Mouse (Mus musculus): Measurements from ENCODE around the gene Eif6.
A peak's percentile ranks its signal among the peaks of the same experiment; 100 is the strongest.

Gene Eif6

GRCm38 (mm10) chr2:155787949-155788931 lies 38.5 kb downstream of the Eif6 start:
- DNase-seq (ENCODE audit: low spot score): no peak

- no peak for DNase-seq (ENCODE audit: low spot score)
Observed at GRCm38 (mm10) chr2:155786905-155787304, 39.8 kb downstream of the Eif6 start.

GRCm38 (mm10) chr2:155784534-155784933 lies 42.2 kb downstream of the Eif6 start:
- DNase-seq (ENCODE audit: low spot score): no peak

- DNase-seq (ENCODE audit: low spot score): no peak
Observed at GRCm38 (mm10) chr2:155779506-155779905, 47.2 kb downstream of the Eif6 start.

- DNase-seq (ENCODE audit: low spot score): no peak
Observed at GRCm38 (mm10) chr2:155779066-155779465, 47.7 kb downstream of the Eif6 start.

- no peak for DNase-seq (ENCODE audit: low spot score)
Observed at GRCm38 (mm10) chr2:155778004-155778403, 48.7 kb downstream of the Eif6 start.

- DNase-seq (ENCODE audit: low spot score): no peak
Observed at GRCm38 (mm10) chr2:155777688-155777985, 49.1 kb downstream of the Eif6 start.

GRCm38 (mm10) chr2:155776824-155777687 lies 49.7 kb downstream of the Eif6 start:
- no peak for DNase-seq (ENCODE audit: low spot score)

GRCm38 (mm10) chr2:155775685-155776263 lies 51.0 kb downstream of the Eif6 start:
- DNase-seq (ENCODE audit: low spot score): peak; percentile 61

- no peak for DNase-seq (ENCODE audit: low spot score)
Observed at GRCm38 (mm10) chr2:155774927-155775684, 51.6 kb downstream of the Eif6 start, which contains the start of gene Mmp24. Gene Mmp24, plus strand, starts transcription at chr2:155775342.

- no peak for DNase-seq (ENCODE audit: low spot score)
Observed at GRCm38 (mm10) chr2:155774261-155774926, 52.3 kb downstream of the Eif6 start.

- DNase-seq (ENCODE audit: low spot score): no peak
Observed at GRCm38 (mm10) chr2:155773664-155774063, 53.1 kb downstream of the Eif6 start.

All from yolk sac, embryonic 10.5 days (tissue).